Mouse (Mus musculus): ENCODE data around the gene N4bp2l2. TPM values are rescaled to one million over a fixed set of nuclear protein-coding genes. Genes with fewer than 3 reads are reported as not detected.

N4bp2l2 gene
- total and polyA plus RNA-seq, 3 experiments = 53.1 to 84.4 (median 80.0) TPM

- Histone ChIP-seq H3K79me2 (replicated peaks; ENCODE audit: control insufficient read depth, extremely low read depth, insufficient read depth, poor library complexity, severe bottlenecking) (peaks cover 15% of the 10 kb centered on the region), H3K9ac (ENCODE audit: insufficient read depth, low read depth) (peak overlapping the region; percentile 85), H3K36me3 (replicated peaks in 1 of 2; ENCODE audit: control insufficient read depth in 1 of 2, insufficient read depth in 1 of 2, low read length in 1 of 2) (peaks cover 0 to 26% of the 10 kb centered on the region in 2 experiments), H3K4me1 (ENCODE audit: control insufficient read depth in 1 of 2, insufficient read depth in 2 of 2) (peaks cover 10 to 38% of the 10 kb centered on the region in 2 experiments), H3K4me2 (ENCODE audit: insufficient read depth, low read depth, poor library complexity, severe bottlenecking) (peak overlapping the region; percentile 68), H3K27ac (ENCODE audit: insufficient read depth, low read depth) (peak overlapping the region; percentile 92), H3K27me3 (replicated peaks) (no peaks in the 10 kb centered on the region), H3K9me3 (replicated peaks; ENCODE audit: low read length) (peaks cover 3% of the 10 kb centered on the region), H3K4me3 (replicated peaks in 1 of 3; ENCODE audit: low read depth in 2 of 3, low read length in 2 of 3, poor library complexity in 1 of 3) (peak overlapping the region; percentile 81 to 95 (median 87))
- in situ Hi-C loops (cut with MboI; ENCODE audit: low pct_ligation_motif_present, low pct_unique_long_range_greater_than_20kb, low sequenced_read_pairs) = no loop called here
- DNase-seq (ENCODE audit: extremely low read depth) = peak; percentile 58
- TF ChIP-seq E2F4 (IDR thresholded peaks at IDR 0.05; ENCODE audit: insufficient replicate concordance, low read depth, low read length) (no peak), MEF2A (IDR thresholded peaks at IDR 0.05; ENCODE audit: borderline replicate concordance, low read depth, low read length) (no peak), RAD21 (IDR thresholded peaks at IDR 0.05; ENCODE audit: low read depth, low read length) (no peak), TCF12 (IDR thresholded peaks at IDR 0.05; ENCODE audit: low read depth, low read length) (peak; percentile 15; the same call in 1 of the 2 replicates), ETS1 (conservative IDR thresholded peaks at IDR 0.05; ENCODE audit: low read depth, low read length) (peak; percentile 5), JUN (IDR thresholded peaks at IDR 0.05; ENCODE audit: insufficient read depth, low read depth, low read length) (no peak), NELFE (IDR thresholded peaks at IDR 0.05; ENCODE audit: low read depth, low read length) (no peak; the same call in 1 of the 2 replicates), JUND (conservative IDR thresholded peaks at IDR 0.05; ENCODE audit: low read depth, low read length) (no peak), BHLHE40 (IDR thresholded peaks at IDR 0.05; ENCODE audit: low read depth, low read length) (peak; percentile 70), MAX (IDR thresholded peaks at IDR 0.05; ENCODE audit: low read length) (peak; percentile 25; the same call in 1 of the 2 replicates), PAX5 (IDR thresholded peaks at IDR 0.05; ENCODE audit: low read length) (no peak), NRF1 (IDR thresholded peaks at IDR 0.05; ENCODE audit: low read depth, low read length) (no peak), USF2 (conservative IDR thresholded peaks at IDR 0.05; ENCODE audit: low read depth, low read length) (no peak), POLR2AphosphoS2 (IDR thresholded peaks at IDR 0.05; ENCODE audit: low read depth, low read length) (no peak), RCOR1 (conservative IDR thresholded peaks at IDR 0.05; ENCODE audit: low read depth, low read length) (no peak), POLR2A (IDR thresholded peaks at IDR 0.05; ENCODE audit: low read depth, low read length) (no peak), USF1 (IDR thresholded peaks at IDR 0.05; ENCODE audit: low read depth, low read length) (peak; percentile 40), UBTF (IDR thresholded peaks at IDR 0.05; ENCODE audit: low read depth, low read length) (peak; percentile 76), CHD1 (IDR thresholded peaks at IDR 0.05; ENCODE audit: low read depth, low read length) (no peak), SMC3 (IDR thresholded peaks at IDR 0.05; ENCODE audit: low read depth, low read length) (no peak), MXI1 (IDR thresholded peaks at IDR 0.05; ENCODE audit: low read depth, low read length) (peak; percentile 76), ZMIZ1 (IDR thresholded peaks at IDR 0.05; ENCODE audit: low read depth, low read length) (no peak), SIN3A (IDR thresholded peaks at IDR 0.05; ENCODE audit: low read length) (peak; percentile 37; the same call in 1 of the 2 replicates), MYC (IDR thresholded peaks at IDR 0.05; ENCODE audit: low read depth, low read length) (peak; percentile 32; the same call in 1 of the 2 replicates), MAFK (IDR thresholded peaks at IDR 0.05; ENCODE audit: insufficient replicate concordance, low read length) (no peak), KAT2A (IDR thresholded peaks at IDR 0.05; ENCODE audit: insufficient replicate concordance, low read length) (no peak), IRF4 (IDR thresholded peaks at IDR 0.05; ENCODE audit: low read depth, low read length) (no peak), ZNF384 (IDR thresholded peaks at IDR 0.05; ENCODE audit: low read depth, low read length) (no peak), ELF1 (IDR thresholded peaks at IDR 0.05; ENCODE audit: low read depth, low read length) (0 out of 2 replicates have a peak, but pooled peaks have one; percentile 9), HCFC1 (IDR thresholded peaks at IDR 0.05; ENCODE audit: low read depth, low read length) (no peak; the same call in 1 of the 2 replicates), GABPA (IDR thresholded peaks at IDR 0.05; ENCODE audit: insufficient replicate concordance, low read depth, low read length) (no peak), EP300 (IDR thresholded peaks at IDR 0.05; ENCODE audit: low read length) (peak; percentile 3; the same call in 1 of the 2 replicates), TBP (conservative IDR thresholded peaks at IDR 0.05; ENCODE audit: low read depth, low read length) (no peak)
- dilution Hi-C loops (cut with MboI; ENCODE audit: extremely low pct_ligation_motif_present, extremely low pct_unique_long_range_greater_than_20kb, low sequenced_read_pairs) = no loop called here
These were observed 72.9 kb downstream of the N4bp2l2 start for GRCm38 (mm10) chr5:150592904-150593755.
